Mouse (Mus musculus): ENCODE results near the gene Foxl1.

The Foxl1 gene

GRCm38 (mm10) chr8:121127756-121128375, at the start of gene Foxl1:
Gene Foxl1, plus strand, starts transcription at chr8:121127940.
- DNase-seq, result no peak

- no peak for DNase-seq
Observed at GRCm38 (mm10) chr8:121078721-121079120, 49.0 kb upstream of the Foxl1 start.

- no peak for DNase-seq
Observed at GRCm38 (mm10) chr8:121079201-121079600, 48.5 kb upstream of the Foxl1 start.

GRCm38 (mm10) chr8:121079944-121080343, 47.8 kb upstream of the Foxl1 start:
- DNase-seq, result no peak

GRCm38 (mm10) chr8:121080361-121081090, 47.2 kb upstream of the Foxl1 start:
- DNase-seq, result no peak

- DNase-seq, result no peak
Observed at GRCm38 (mm10) chr8:121081398-121081797, 46.3 kb upstream of the Foxl1 start.

- DNase-seq, result no peak
Observed at GRCm38 (mm10) chr8:121082218-121083092, 45.3 kb upstream of the Foxl1 start.

- peak; percentile 54 for DNase-seq
Observed at GRCm38 (mm10) chr8:121083093-121083935, 44.4 kb upstream of the Foxl1 start.

- no peak for DNase-seq
Observed at GRCm38 (mm10) chr8:121083936-121084209, 43.9 kb upstream of the Foxl1 start.

GRCm38 (mm10) chr8:121084210-121084951, 43.4 kb upstream of the Foxl1 start, which contains the start of gene Foxf1:
Gene Foxf1, plus strand, starts transcription at chr8:121084386.
- no peak for DNase-seq

- DNase-seq, result no peak
Observed at GRCm38 (mm10) chr8:121085011-121085410, 42.7 kb upstream of the Foxl1 start.

- no peak for DNase-seq
Observed at GRCm38 (mm10) chr8:121085561-121085960, 42.2 kb upstream of the Foxl1 start.

GRCm38 (mm10) chr8:121086004-121086900, 41.5 kb upstream of the Foxl1 start:
- DNase-seq, result no peak

- no peak for DNase-seq
Observed at GRCm38 (mm10) chr8:121088281-121088680, 39.5 kb upstream of the Foxl1 start.

GRCm38 (mm10) chr8:121088871-121089630, 38.7 kb upstream of the Foxl1 start:
- DNase-seq, result no peak

- no peak for DNase-seq
Observed at GRCm38 (mm10) chr8:121089631-121090380, 37.9 kb upstream of the Foxl1 start.

- DNase-seq, result no peak
Observed at GRCm38 (mm10) chr8:121090716-121091115, 37.0 kb upstream of the Foxl1 start.

- DNase-seq, result no peak
Observed at GRCm38 (mm10) chr8:121092141-121092540, 35.6 kb upstream of the Foxl1 start.

GRCm38 (mm10) chr8:121092627-121093026, 35.1 kb upstream of the Foxl1 start:
- peak; percentile 84 for DNase-seq
